Mouse (Mus musculus) G1E-ER4 (cell line): ENCODE measurements around the gene 1700125H20Rik. TPM values are rescaled to one million over a fixed set of nuclear protein-coding genes. Genes with fewer than 3 reads are reported as not detected.

Experiments used
- GATA1 ChIP-seq: IDR thresholded peaks from one replicate; pipeline ENCODE4 v1.8.0; 2012; ENCODE audit warnings: low read length, inconsistent platforms
- polyA plus RNA-seq: library from polyadenylated mRNA; stranded (reverse); fragments of >175 nt; gene quantifications from 2 replicates; pipeline ENCODE4 v1.2.3, GENCODE M21; 2012

Gene 1700125H20Rik
- polyA plus RNA-seq, result not detected in 2 replicates

- TF ChIP-seq GATA1, result no peak
These were observed at the start of gene 1700125H20Rik for GRCm38 (mm10) chr11:85170058-85170740. 1700125H20Rik (plus strand) TSS chr11:85170404.

GRCm38 (mm10) chr11:85122073-85122472, 48.1 kb upstream of the 1700125H20Rik start:
- no peak for TF ChIP-seq GATA1

DNA sequence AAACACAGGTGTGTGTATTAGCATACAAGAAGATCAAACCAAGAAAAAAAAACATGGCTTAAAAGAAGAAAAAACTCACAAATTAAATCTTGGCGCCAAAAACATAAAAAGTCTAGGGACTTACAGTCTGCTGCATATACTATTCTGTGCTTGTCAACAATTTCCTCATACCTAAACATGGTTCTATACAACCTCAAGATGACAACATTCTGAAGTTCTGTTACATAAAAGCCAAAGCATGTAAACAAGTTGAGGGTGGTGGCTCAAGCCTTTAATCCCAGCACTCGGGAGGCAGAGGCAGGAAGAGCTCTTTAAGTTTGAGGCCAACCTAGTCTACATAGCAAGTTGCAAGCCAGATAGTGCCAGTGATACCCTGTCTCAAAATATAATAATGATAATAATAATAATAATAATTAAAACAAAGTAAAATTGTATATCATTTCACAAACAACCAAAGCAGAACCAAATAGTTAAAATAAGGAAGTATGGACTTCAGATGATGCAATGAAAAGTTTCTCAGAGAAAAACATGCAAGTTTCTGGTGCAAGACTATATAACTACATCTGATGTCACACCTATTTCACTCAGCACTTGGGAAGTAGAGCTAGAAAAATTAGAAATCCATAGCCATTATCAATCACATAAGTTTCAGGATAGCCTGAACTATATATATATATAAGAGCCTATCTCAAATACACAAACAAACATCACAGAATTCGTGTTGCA, 46.8 kb upstream of the 1700125H20Rik start:
- TF ChIP-seq GATA1, result no peak

- TF ChIP-seq GATA1, result no peak
These were observed 43.7 kb upstream of the 1700125H20Rik start for GRCm38 (mm10) chr11:85126257-85127102.

- no peak for TF ChIP-seq GATA1
These were observed 41.3 kb upstream of the 1700125H20Rik start for GRCm38 (mm10) chr11:85128883-85129282.

DNA sequence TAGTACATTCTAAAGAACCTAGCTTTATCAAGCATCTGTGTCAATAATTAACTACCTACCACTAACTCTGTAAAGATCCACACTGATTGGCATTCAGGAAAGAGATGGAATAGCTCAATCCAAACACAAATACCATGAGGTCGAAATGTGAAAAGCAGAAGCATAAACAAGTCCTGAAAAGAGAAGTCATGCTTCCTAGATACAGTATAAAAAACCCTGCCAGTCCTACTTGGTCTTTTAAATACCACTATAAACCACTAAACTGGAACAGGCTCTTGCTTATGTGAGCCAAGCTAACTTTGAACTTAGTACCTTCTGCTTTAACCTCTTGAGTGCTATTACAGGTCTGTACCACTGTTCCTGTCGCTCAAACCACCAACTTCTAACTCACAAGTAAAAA, 38.7 kb upstream of the 1700125H20Rik start:
- TF ChIP-seq GATA1, result no peak

DNA sequence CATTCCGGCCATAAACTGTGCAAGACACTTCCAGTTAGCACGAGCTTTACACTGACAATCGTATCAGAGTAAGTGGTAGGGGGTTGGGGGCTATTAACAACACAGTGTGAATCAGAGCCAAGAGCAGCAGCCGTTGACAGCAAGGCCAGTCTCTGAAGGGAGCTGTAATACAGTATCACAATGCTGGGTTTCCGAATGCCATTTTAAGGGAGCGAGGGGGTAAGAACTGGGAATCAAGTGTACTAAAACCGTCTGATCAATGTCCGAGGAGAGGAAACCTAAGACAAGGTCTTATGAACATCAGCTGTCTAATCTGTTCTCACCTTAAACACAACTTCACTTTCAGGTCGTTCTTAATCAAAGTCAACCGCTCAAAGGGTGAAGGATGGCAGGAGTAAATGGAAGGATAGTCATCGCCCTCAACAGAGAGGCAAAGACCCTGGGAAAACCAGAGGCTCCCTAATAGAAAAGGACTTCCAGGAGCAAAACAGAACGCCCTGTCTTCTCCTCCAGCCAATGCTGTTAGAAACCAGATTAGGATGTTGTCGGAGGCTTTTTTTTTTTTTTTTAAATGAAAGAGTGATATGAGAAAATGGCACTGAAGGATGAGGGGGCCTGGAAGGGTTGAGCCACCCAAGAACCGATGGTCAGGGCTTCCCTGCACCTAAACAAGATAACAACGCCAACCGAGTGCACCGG, 31.3 kb upstream of the 1700125H20Rik start:
- TF ChIP-seq GATA1, result no peak

- no peak for TF ChIP-seq GATA1
These were observed 30.3 kb upstream of the 1700125H20Rik start, which contains the start of gene Usp32 for GRCm38 (mm10) chr11:85139581-85140540. Usp32 (minus strand) TSS chr11:85140161.

DNA sequence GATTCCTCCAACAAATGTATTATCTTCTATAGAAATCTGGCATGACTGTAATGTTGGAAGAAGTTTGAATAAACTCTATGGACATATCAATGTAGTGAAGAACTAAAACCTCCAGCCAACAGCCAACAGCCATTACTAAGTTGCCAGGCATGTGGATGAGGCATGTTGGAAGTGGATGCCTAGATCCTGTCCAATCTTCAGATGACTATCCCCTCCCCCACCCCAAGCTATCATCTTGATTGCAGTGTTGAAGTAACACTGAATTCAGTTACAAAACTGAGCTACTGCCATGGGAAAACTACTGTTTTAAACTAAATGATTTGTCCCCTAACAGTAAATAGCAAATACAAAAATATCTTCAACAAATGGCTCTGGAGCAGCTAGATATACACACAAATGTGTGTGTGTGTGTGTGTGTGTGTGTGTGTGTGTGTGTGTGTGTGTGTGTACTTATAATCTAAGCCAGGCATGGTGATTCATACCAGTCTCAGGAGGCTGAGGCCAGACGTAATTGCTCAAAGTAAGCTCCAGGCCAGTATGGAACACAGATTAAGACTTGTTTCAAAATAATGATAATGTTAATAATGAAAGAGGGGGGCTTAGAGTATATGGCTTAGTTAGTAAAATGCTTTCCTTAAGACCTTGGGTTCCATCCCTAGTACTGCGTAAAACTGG, 17.8 kb upstream of the 1700125H20Rik start:
- TF ChIP-seq GATA1, result no peak

- no peak for TF ChIP-seq GATA1
These were observed 12.9 kb upstream of the 1700125H20Rik start for GRCm38 (mm10) chr11:85157301-85157700.

- no peak for TF ChIP-seq GATA1
These were observed 5.8 kb upstream of the 1700125H20Rik start for GRCm38 (mm10) chr11:85164371-85164770.

- no peak for TF ChIP-seq GATA1
These were observed 2.7 kb upstream of the 1700125H20Rik start for GRCm38 (mm10) chr11:85167503-85167902.

- no peak for TF ChIP-seq GATA1
These were observed 629 bp downstream of the 1700125H20Rik start for GRCm38 (mm10) chr11:85170833-85171232.

GRCm38 (mm10) chr11:85175941-85176340, 5.7 kb downstream of the 1700125H20Rik start:
- no peak for TF ChIP-seq GATA1
